Mouse (Mus musculus): Measurements from ENCODE around the gene 4933402N03Rik. TPM values are rescaled to one million over a fixed set of nuclear protein-coding genes. Genes with fewer than 3 reads are reported as not detected.

4933402N03Rik gene
- polyA plus RNA-seq, 1 experiment from 2014 or later = not detected

DNA sequence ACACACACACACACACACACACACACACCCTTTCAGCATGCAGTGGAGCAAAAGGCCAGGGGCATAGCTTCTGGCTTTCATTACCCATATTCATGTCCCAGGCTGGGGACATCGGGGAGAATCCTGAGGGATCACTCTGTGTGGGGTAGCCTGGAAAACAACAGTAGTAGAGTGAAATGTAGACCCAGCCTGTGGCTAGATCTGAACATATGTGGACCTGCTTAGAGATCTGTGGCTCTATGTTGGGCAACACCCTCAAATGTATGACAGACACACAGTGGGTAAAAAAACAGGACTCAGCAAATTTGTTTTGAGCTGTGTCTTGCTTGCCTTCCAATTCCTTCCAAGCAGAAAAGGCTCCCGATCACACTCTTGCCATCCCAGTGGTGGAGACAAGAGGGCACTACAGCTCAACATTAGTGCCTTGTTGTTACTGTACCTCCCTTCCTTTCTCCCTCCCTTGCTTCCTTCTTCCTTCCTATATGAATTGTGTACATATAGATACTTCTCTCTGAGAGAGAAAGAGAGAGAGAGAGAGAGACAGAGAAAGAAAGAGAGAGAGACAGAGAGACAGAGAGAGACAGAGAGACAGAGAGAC, 23.8 kb downstream of the 4933402N03Rik start:
- H3K9me3 ChIP-seq = peaks cover 7% of the 10 kb centered on the region
- H3K36me3 ChIP-seq = no peaks in the 10 kb centered on the region
- H3K4me1 ChIP-seq = no peaks in the 10 kb centered on the region
- 82% methylated on average over 2 of the region's 2 CpGs for WGBS
- H3K4me3 ChIP-seq = no peak overlapping the region
- peaks cover 13% of the 10 kb centered on the region; the same call in 1 of the 2 replicates for H3K27me3 ChIP-seq (ENCODE audit: insufficient read depth, poor library complexity, severe bottlenecking)
- DNase-seq (ENCODE audit: low spot score) = no peak
- H3K27ac ChIP-seq = no peak overlapping the region

GRCm38 (mm10) chr7:131114434-131114833, 31.7 kb downstream of the 4933402N03Rik start:
- peaks cover 2% of the 10 kb centered on the region; the same call in 1 of the 2 replicates for H3K27me3 ChIP-seq (ENCODE audit: insufficient read depth, poor library complexity, severe bottlenecking)
- no peaks in the 10 kb centered on the region for H3K36me3 ChIP-seq
- peaks cover 8% of the 10 kb centered on the region; the same call in 1 of the 2 replicates for H3K4me1 ChIP-seq
- H3K27ac ChIP-seq = no peak overlapping the region
- WGBS = 53% methylated on average over 2 of the region's 2 CpGs
- no peak overlapping the region for H3K4me3 ChIP-seq
- no peak for DNase-seq (ENCODE audit: low spot score)
- no peaks in the 10 kb centered on the region for H3K9me3 ChIP-seq

GRCm38 (mm10) chr7:131113676-131114075, 32.4 kb downstream of the 4933402N03Rik start:
- peaks cover 8% of the 10 kb centered on the region; the same call in 1 of the 2 replicates for H3K4me1 ChIP-seq
- 57% methylated on average over 6 of the region's 6 CpGs for WGBS
- H3K27ac ChIP-seq = no peak overlapping the region
- H3K36me3 ChIP-seq = no peaks in the 10 kb centered on the region
- no peaks in the 10 kb centered on the region for H3K9me3 ChIP-seq
- no peaks in the 10 kb centered on the region for H3K27me3 ChIP-seq (ENCODE audit: insufficient read depth, poor library complexity, severe bottlenecking)
- DNase-seq (ENCODE audit: low spot score) = no peak
- H3K4me3 ChIP-seq = no peak overlapping the region

DNA sequence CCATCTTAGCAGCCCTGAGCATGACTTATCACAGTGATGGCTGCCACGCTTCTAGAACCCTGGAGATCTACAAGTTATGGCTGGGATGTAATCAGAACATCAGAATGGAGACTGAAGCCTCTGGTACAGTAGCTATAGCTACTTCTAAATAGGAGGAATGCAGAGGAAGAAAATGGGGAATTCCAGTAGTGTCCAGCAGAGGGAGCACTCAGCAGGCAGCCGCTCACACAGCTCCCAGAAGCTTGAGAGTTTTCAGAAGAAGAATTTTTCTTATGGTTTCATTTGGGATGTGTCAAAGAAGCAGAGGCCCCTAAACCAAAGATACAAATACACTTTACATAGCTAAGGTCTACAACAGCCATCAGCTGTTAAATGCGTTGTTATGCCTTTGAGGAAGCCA, 33.6 kb downstream of the 4933402N03Rik start:
- WGBS = 19% methylated on average over 3 of the region's 3 CpGs
- no peak overlapping the region for H3K4me3 ChIP-seq
- no peaks in the 10 kb centered on the region for H3K27me3 ChIP-seq (ENCODE audit: insufficient read depth, poor library complexity, severe bottlenecking)
- no peaks in the 10 kb centered on the region for H3K36me3 ChIP-seq
- H3K9me3 ChIP-seq = no peaks in the 10 kb centered on the region
- no peak for DNase-seq (ENCODE audit: low spot score)
- no peak overlapping the region for H3K27ac ChIP-seq
- peaks cover 8% of the 10 kb centered on the region; the same call in 1 of the 2 replicates for H3K4me1 ChIP-seq

Other genes with a start within 250 kb of the 4933402N03Rik start
- 7.7 and 20.0 TPM in 2 replicates for gene Htra1, start 210.2 kb downstream of the 4933402N03Rik start, polyA plus RNA-seq (2016; fragmentation: Nextera tagmentation; extraction: Ambion mirVana)
- gene Dmbt1, start 114.3 kb downstream of the 4933402N03Rik start, polyA plus RNA-seq (2016; fragmentation: Nextera tagmentation; extraction: Ambion mirVana) = 0.04 TPM in 1 of 2 replicates, not detected in the other
- 0.06 and 0.07 TPM in 2 replicates for gene 5430419D17Rik, start 28.1 kb upstream of the 4933402N03Rik start, polyA plus RNA-seq (2016; fragmentation: Nextera tagmentation; extraction: Ambion mirVana)
- gene Cuzd1, start 176.0 kb upstream of the 4933402N03Rik start, polyA plus RNA-seq (2016; fragmentation: Nextera tagmentation; extraction: Ambion mirVana) = 0.43 and 0.74 TPM in 2 replicates
- gene Fam24b, start 183.2 kb upstream of the 4933402N03Rik start, polyA plus RNA-seq (2016; fragmentation: Nextera tagmentation; extraction: Ambion mirVana) = not detected in 2 replicates
- gene Fam24a, start 187.6 kb upstream of the 4933402N03Rik start, polyA plus RNA-seq (2016; fragmentation: Nextera tagmentation; extraction: Ambion mirVana) = not detected in 2 replicates
- gene 2310057M21Rik, start 216.4 kb upstream of the 4933402N03Rik start, polyA plus RNA-seq (2016; fragmentation: Nextera tagmentation; extraction: Ambion mirVana) = 26.1 and 29.2 TPM in 2 replicates
- gene Pstk, start 224.8 kb upstream of the 4933402N03Rik start, polyA plus RNA-seq (2016; fragmentation: Nextera tagmentation; extraction: Ambion mirVana) = 90.8 and 92.4 TPM in 2 replicates